Mouse (Mus musculus) heart, postnatal 0 days (tissue): ENCODE measurements around the gene Gm3460. TPM values are rescaled to one million over a fixed set of nuclear protein-coding genes. Genes with fewer than 3 reads are reported as not detected.
"Not testable (repeated sequence)": the region's sequence is repeated elsewhere in the genome, so short reads cannot be mapped to it uniquely, and the experiment has no call there.

Experiments
- ATAC-seq: fragments of 200-750 bp; cut with Nextera tagmentation; 2 replicates; pipeline ENCODE4 v1.8.0; 2017; ENCODE audit warnings: low read depth, moderate number of reproducible peaks, moderate library complexity; ENCODE audit not compliant: insufficient read depth
- DNase-seq: peaks from one replicate; pipeline ENCODE4 v3.0.0-alpha.2; 2016; ENCODE audit warnings: low spot score
- H3K27ac ChIP-seq: fragments of 300-500 bp; sonication (generic); 2 replicates; pipeline ENCODE4 v1.5.1; 2014; ENCODE audit warnings: low read depth, mild to moderate bottlenecking
- H3K27me3 ChIP-seq: fragments of 300-500 bp; sonication (generic); 2 replicates; pipeline ENCODE4 v1.6.1; 2014; ENCODE audit warnings: low read length, mixed read lengths; ENCODE audit not compliant: control insufficient read depth, insufficient read depth
- H3K36me3 ChIP-seq: fragments of 300-500 bp; sonication (generic); replicated peaks from 2 replicates; pipeline ENCODE4 v1.6.1; 2014; ENCODE audit warnings: low read length, mixed read lengths; ENCODE audit not compliant: control insufficient read depth, insufficient read depth
- H3K4me1 ChIP-seq: fragments of 300-500 bp; sonication (generic); 2 replicates; pipeline ENCODE4 v1.6.1; 2014; ENCODE audit warnings: antibody characterized with exemption; ENCODE audit not compliant: control insufficient read depth, insufficient read depth
- H3K4me2 ChIP-seq: fragments of 300-500 bp; sonication (generic); 2 replicates; pipeline ENCODE4 v1.6.1; 2014; ENCODE audit warnings: low read depth, mild to moderate bottlenecking, low read length, moderate library complexity
- H3K4me3 ChIP-seq: fragments of 300-500 bp; sonication (generic); 2 replicates; pipeline ENCODE4 v1.5.1; 2014; ENCODE audit warnings: low read depth, low read length
- H3K9ac ChIP-seq: fragments of 300-500 bp; sonication (generic); replicated peaks from 2 replicates; pipeline ENCODE4 v1.6.1; 2014; ENCODE audit warnings: low read depth, low read length, mixed read lengths
- H3K9me3 ChIP-seq: fragments of 300-500 bp; sonication (generic); replicated peaks from 2 replicates; pipeline ENCODE4 v1.6.1; 2016; ENCODE audit warnings: low read length; ENCODE audit not compliant: control insufficient read depth
- CTCF ChIP-seq: IDR thresholded peaks from 2 replicates; pipeline ENCODE4 v1.5.1; 2016; ENCODE audit warnings: antibody characterized with exemption, control low read depth, low read depth
- WGBS: fragments of 180-500 bp; shearing (Covaris S2); extraction: QIAGEN DNeasy Blood & Tissue Kit; methylation state at CpG from one replicate; pipeline ENCODE4 v1.1.7; 2014; 5-methylcytosine and 5-hydroxymethylcytosine counted together
- polyA plus RNA-seq: library from polyadenylated mRNA; unstranded; fragments of >200 nt; fragmentation: Nextera tagmentation; extraction: Ambion mirVana; gene quantifications from 2 replicates; pipeline ENCODE4 v1.2.1, GENCODE M21; 2015
- total RNA-seq: library from RNA; depleted of rRNA; stranded (reverse); fragments of >200 nt; gene quantifications from 2 replicates; pipeline ENCODE4 v1.2.3, GENCODE M21; 2014; ENCODE audit warnings: low replicate concordance; rRNA removed

Gm3460 gene
- total RNA-seq (not detected in 2 replicates), polyA plus RNA-seq (not detected in 2 replicates)

- not testable (repeated sequence) for DNase-seq, H3K27ac ChIP-seq, H3K9ac ChIP-seq, H3K4me2 ChIP-seq, H3K36me3 ChIP-seq, H3K4me3 ChIP-seq, H3K9me3 ChIP-seq, H3K27me3 ChIP-seq, ATAC-seq, H3K4me1 ChIP-seq
- WGBS = 56% methylated on average over 1 of the region's 2 CpGs
Observed at GRCm38 (mm10) chr14:6622318-6622717, at the start of gene Gm3460. Gene Gm3460 (minus strand): TSS chr14:6622418.

DNA sequence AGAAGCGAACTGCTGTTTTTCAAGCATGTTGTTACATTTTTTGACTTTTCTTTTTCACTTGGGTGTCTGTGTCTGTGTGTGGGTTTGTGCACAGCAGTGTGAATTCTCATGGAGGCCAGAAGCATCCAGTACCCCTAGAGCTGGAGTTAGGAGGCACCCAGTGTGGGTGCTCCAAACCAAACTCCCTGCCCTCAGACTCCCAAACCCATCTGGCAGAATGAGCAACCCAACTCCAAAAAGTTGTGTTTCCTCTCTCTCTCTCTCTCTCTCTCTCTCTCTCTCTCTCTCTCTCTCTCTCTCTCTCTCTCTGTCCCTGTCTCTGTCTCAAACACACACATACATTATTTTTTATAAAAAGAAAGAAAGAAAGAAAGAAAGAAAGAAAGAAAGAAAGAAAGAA is 15.8 kb downstream of the Gm3460 start:
- not testable (repeated sequence) for H3K9me3 ChIP-seq, H3K36me3 ChIP-seq, H3K4me1 ChIP-seq, H3K4me3 ChIP-seq, DNase-seq, H3K9ac ChIP-seq, H3K4me2 ChIP-seq, ATAC-seq, H3K27me3 ChIP-seq, H3K27ac ChIP-seq
- no CpG with 5 or more reads among the region's 1 CpGs for WGBS

DNA sequence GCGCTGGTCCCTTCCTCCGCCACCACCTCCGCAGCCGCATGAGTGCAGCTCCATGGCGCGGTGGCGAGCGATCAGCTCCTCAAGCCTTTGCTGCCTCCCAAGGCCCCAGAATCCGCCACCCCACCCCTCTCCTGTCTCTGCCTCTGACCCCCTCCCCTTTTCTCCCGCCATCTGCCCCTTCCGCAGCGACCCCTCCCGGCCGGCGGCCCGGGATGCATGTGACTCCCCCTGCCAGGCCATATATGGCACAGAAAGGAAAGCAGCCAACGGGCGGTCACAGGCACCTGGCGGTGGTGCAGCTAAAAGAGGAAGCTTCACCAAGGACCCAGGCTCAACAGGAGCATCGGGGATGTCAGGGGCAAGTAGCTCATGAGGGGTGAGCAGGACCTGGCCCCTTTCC is 17.2 kb downstream of the Gm3460 start:
- peak; percentile 17 for DNase-seq
- peak overlapping the region; percentile 39 for H3K4me3 ChIP-seq
- H3K4me1 ChIP-seq, H3K9ac ChIP-seq, H3K36me3 ChIP-seq, H3K9me3 ChIP-seq, H3K27me3 ChIP-seq, ATAC-seq, H3K27ac ChIP-seq: not testable (repeated sequence)
- 7% methylated on average over 14 of the region's 20 CpGs for WGBS
- TF ChIP-seq CTCF = peak; percentile 45
- peak overlapping the region; percentile 57 for H3K4me2 ChIP-seq

DNA sequence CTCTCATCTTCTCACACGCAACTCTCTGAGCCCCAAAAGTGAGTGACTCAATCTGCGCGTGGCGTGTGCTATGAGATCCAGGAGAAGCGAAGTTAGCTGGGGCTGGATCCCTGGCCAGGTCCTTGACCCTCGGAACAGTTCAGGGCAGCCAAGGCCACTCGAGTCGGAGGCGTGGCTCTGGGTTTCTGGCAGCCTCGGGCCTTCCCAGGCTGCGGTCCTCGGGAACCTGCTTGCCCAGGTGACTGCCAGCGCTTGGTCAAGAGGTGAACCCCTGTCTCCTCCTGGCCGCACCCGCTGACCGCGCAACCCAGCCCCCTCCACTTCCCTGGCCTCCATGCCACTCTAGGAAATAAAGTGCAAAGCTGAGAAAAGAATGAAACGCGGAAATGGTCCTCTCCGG is 17.7 kb downstream of the Gm3460 start:
- H3K4me3 ChIP-seq = peak overlapping the region; percentile 39

DNA sequence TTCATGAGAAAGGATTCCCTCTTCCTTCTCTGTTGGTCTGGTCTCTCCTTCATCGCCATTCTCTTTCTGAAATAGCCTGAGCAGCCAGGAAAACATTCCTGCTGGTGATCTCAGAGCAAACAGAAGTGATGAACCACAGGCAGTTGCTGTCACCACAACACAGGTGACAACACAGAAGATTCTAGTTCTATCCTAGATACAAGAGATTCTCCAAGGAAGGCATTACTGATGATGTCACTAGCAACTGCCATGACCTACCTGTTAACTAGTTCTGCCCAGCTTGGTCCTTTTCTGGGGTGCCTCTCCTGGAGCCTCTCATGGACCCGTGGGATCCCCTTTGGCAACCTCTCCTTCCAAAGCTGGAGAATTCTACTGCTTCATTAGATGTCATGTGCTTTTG is 31.7 kb downstream of the Gm3460 start, which contains the start of gene Gm3629:
Gm3629 (minus strand) TSS at position 101 of the 400 bp plus-strand sequence.
- not testable (repeated sequence) for ATAC-seq, H3K27ac ChIP-seq, H3K36me3 ChIP-seq, H3K27me3 ChIP-seq, H3K4me2 ChIP-seq, H3K4me1 ChIP-seq, H3K4me3 ChIP-seq, DNase-seq, H3K9me3 ChIP-seq, H3K9ac ChIP-seq
- 20% methylated on average over 1 of the region's 2 CpGs for WGBS

More for the DNA sequence above, 17.7 kb downstream of the Gm3460 start:
- not testable (repeated sequence) for H3K27ac ChIP-seq, ATAC-seq, H3K9ac ChIP-seq, H3K36me3 ChIP-seq, DNase-seq, H3K27me3 ChIP-seq, H3K4me1 ChIP-seq, H3K9me3 ChIP-seq
- peak overlapping the region; percentile 57 for H3K4me2 ChIP-seq
- WGBS = 5% methylated on average over 17 of the region's 20 CpGs

Other genes starting within 250 kb of the Gm3460 start
- not detected in 2 replicates for gene Gm16440, start 232.1 kb downstream of the Gm3460 start, total RNA-seq
- gene Gm16440, start 232.1 kb downstream of the Gm3460 start, polyA plus RNA-seq = not detected in 2 replicates
- gene Gm3591, start 209.9 kb downstream of the Gm3460 start, total RNA-seq = 0.73 TPM in 1 of 2 replicates, not detected in the other
- 0.65 and 1.1 TPM in 2 replicates for gene Gm3591, start 209.9 kb downstream of the Gm3460 start, polyA plus RNA-seq
- gene Gm3594, start 177.8 kb downstream of the Gm3460 start, total RNA-seq = not detected in 2 replicates
- gene Gm3594, start 177.8 kb downstream of the Gm3460 start, polyA plus RNA-seq = not detected in 2 replicates
- not detected in 2 replicates for gene Gm8356, start 85.1 kb downstream of the Gm3460 start, total RNA-seq
- not detected in 2 replicates for gene Gm8356, start 85.1 kb downstream of the Gm3460 start, polyA plus RNA-seq
- gene Gm3629, start 31.8 kb downstream of the Gm3460 start, total RNA-seq = not detected in 2 replicates
- 0.14 TPM in 1 of 2 replicates, not detected in the other for gene Gm3629, start 31.8 kb downstream of the Gm3460 start, polyA plus RNA-seq
- gene Gm10251, start 61.8 kb upstream of the Gm3460 start, total RNA-seq = not detected in 2 replicates
- not detected in 2 replicates for gene Gm10251, start 61.8 kb upstream of the Gm3460 start, polyA plus RNA-seq
- not detected in 2 replicates for gene Gm8050, start 97.8 kb upstream of the Gm3460 start, total RNA-seq
- not detected in 2 replicates for gene Gm8050, start 97.8 kb upstream of the Gm3460 start, polyA plus RNA-seq
- 3.7 and 7.0 TPM in 2 replicates for gene Gm3636, start 119.9 kb upstream of the Gm3460 start, total RNA-seq
- 2.1 and 3.0 TPM in 2 replicates for gene Gm3636, start 119.9 kb upstream of the Gm3460 start, polyA plus RNA-seq
- not detected in 2 replicates for gene Gm8362, start 152.0 kb upstream of the Gm3460 start, total RNA-seq
- gene Gm8362, start 152.0 kb upstream of the Gm3460 start, polyA plus RNA-seq = not detected in 2 replicates
- not detected in 2 replicates for gene Gm3642, start 217.9 kb upstream of the Gm3460 start, total RNA-seq
- gene Gm3642, start 217.9 kb upstream of the Gm3460 start, polyA plus RNA-seq = not detected in 2 replicates